In genomic region chr17:47903846-47904680, GRCm38 (mm10) we compare ENCODE assay signal across 9 mouse cellular contexts. TPM values are rescaled to one million over a fixed set of nuclear protein-coding genes. Genes with fewer than 3 reads are reported as not detected.
A peak's percentile ranks its signal among the peaks of the same experiment; 100 is the strongest.
DNase-seq lines count a peak whose midpoint lies in the region; ATAC-seq and TF ChIP-seq lines count a peak whose summit lies in the region.
"Had no signal": no experiment of that assay in that cellular context is flagged by ENCODE, and none has a peak within 500 bp of the region (broad histone marks: within the 10 kb centered on the region; RNA-seq: fewer than 3 reads in every experiment).

No protein-coding gene starts in this region.

- TF ChIP-seq CTCF in intestine, postnatal 0 days (IDR thresholded peaks at IDR 0.05; ENCODE audit: low read depth): peak; percentile 16; the same call in 1 of the 2 replicates

- no peak for ATAC-seq in intestine, postnatal 0 days
- peak; percentile 15; the same call in 1 of the 2 replicates for ATAC-seq in neural tube, embryonic 15.5 days (ENCODE audit: low FRiP score)

- H3K4me1 ChIP-seq in forebrain, embryonic 10.5 days: peaks cover 86% of the 10 kb centered on the region
- H3K4me1 ChIP-seq in intestine, postnatal 0 days (replicated peaks; ENCODE audit: control insufficient read depth, insufficient read depth, low read length): no peaks in the 10 kb centered on the region
- H3K4me1 ChIP-seq in neural tube, embryonic 15.5 days: peaks cover 33% of the 10 kb centered on the region

- no peaks in the 10 kb centered on the region for H3K9me3 ChIP-seq in forebrain, embryonic 10.5 days
- no peaks in the 10 kb centered on the region for H3K9me3 ChIP-seq in intestine, postnatal 0 days (ENCODE audit: control insufficient read depth)
- no peaks in the 10 kb centered on the region for H3K9me3 ChIP-seq in neural tube, embryonic 15.5 days (replicated peaks)

- WGBS in forebrain, embryonic 10.5 days: 23% methylated on average over 35 of the region's 35 CpGs
- WGBS in intestine, postnatal 0 days: 55% methylated on average over 35 of the region's 35 CpGs
- 25% methylated on average over 35 of the region's 35 CpGs for WGBS in neural tube, embryonic 15.5 days

- H3K4me2 ChIP-seq in intestine, postnatal 0 days (replicated peaks; ENCODE audit: low read depth): no peak overlapping the region
- peak overlapping the region; percentile 53 for H3K4me2 ChIP-seq in neural tube, embryonic 15.5 days

- peak overlapping the region; percentile 35 for H3K4me3 ChIP-seq in forebrain, embryonic 10.5 days
- no peak overlapping the region for H3K4me3 ChIP-seq in intestine, postnatal 0 days (ENCODE audit: low read depth, low read length)
- H3K4me3 ChIP-seq in neural tube, embryonic 15.5 days (replicated peaks): peak overlapping the region; percentile 16

- no peak overlapping the region for H3K9ac ChIP-seq in intestine, postnatal 0 days (ENCODE audit: low read depth, low read length)
- no peak overlapping the region for H3K9ac ChIP-seq in neural tube, embryonic 15.5 days (replicated peaks)
- H3K9ac ChIP-seq: liver, embryonic 14.5 days had no signal

- peaks cover 48% of the 10 kb centered on the region for H3K36me3 ChIP-seq in forebrain, embryonic 10.5 days (replicated peaks)
- H3K36me3 ChIP-seq in intestine, postnatal 0 days (ENCODE audit: control insufficient read depth, insufficient read depth): peaks cover 28% of the 10 kb centered on the region
- no peaks in the 10 kb centered on the region for H3K36me3 ChIP-seq in neural tube, embryonic 15.5 days

- H3K27ac ChIP-seq in forebrain, embryonic 10.5 days: peak overlapping the region; percentile 65
- H3K27ac ChIP-seq in intestine, postnatal 0 days (ENCODE audit: low read depth, low read length): no peak overlapping the region
- no peak overlapping the region for H3K27ac ChIP-seq in neural tube, embryonic 15.5 days (replicated peaks)
- H3K27ac ChIP-seq: liver, embryonic 14.5 days had no signal

- peaks cover 72% of the 10 kb centered on the region for H3K27me3 ChIP-seq in forebrain, embryonic 10.5 days (ENCODE audit: poor library complexity, severe bottlenecking)
- H3K27me3 ChIP-seq in intestine, postnatal 0 days (replicated peaks; ENCODE audit: control insufficient read depth, insufficient read depth, low read length): no peaks in the 10 kb centered on the region
- peaks cover 69% of the 10 kb centered on the region for H3K27me3 ChIP-seq in neural tube, embryonic 15.5 days (replicated peaks)

- peak; percentile 56 to 69 for DNase-seq in right cerebral cortex, postnatal 10 days (ENCODE audit: low spot score in 2 of 2)
- no peak for DNase-seq in right cerebral cortex, adult 2 months (ENCODE audit: low spot score in 2 of 2)
- no peak for DNase-seq in forebrain, embryonic 10.5 days (ENCODE audit: extremely low spot score, low spot score)
- DNase-seq in urinary bladder, postnatal 25 days (ENCODE audit: low spot score): no peak
- DNase-seq in left cerebral cortex, adult 11 months (ENCODE audit: low spot score): no peak
- DNase-seq: kidney, adult 9 months had no signal

RNA-seq across cellular contexts. Expression of gene Foxp4, which starts 20.4 kb away (rescaled TPM):
- polyA plus RNA-seq in forebrain, embryonic 10.5 days (2016; fragmentation: Nextera tagmentation; extraction: Ambion mirVana): 16.6 and 18.0 TPM in 2 replicates
- 12.9 and 13.3 TPM in 2 replicates for polyA plus RNA-seq in intestine, postnatal 0 days (2015; fragmentation: Nextera tagmentation; extraction: Ambion mirVana)
- 30.3 and 31.9 TPM in 2 replicates for polyA plus RNA-seq in neural tube, embryonic 15.5 days (2015; fragmentation: Nextera tagmentation; extraction: Ambion mirVana)

Comparison
In these comparisons a context has a peak if more than half of its experiments do, and no peak if none do; other contexts are left out.
1. DNase-seq: peak in right cerebral cortex, postnatal 10 days (2 of 2); none in right cerebral cortex, adult 2 months (0 of 2), forebrain, embryonic 10.5 days (single experiment), urinary bladder, postnatal 25 days (single experiment) and left cerebral cortex, adult 11 months (single experiment).